Mouse (Mus musculus) ES-E14 (cell line): ENCODE data around the gene Gm10310. TPM values are rescaled to one million over a fixed set of nuclear protein-coding genes. Genes with fewer than 3 reads are reported as not detected.
"Not testable (repeated sequence)": the region's sequence is repeated elsewhere in the genome, so short reads cannot be mapped to it uniquely, and the experiment has no call there.

ENCODE experiments used
- DNase-seq: peaks from one replicate; pipeline ENCODE4 v3.0.0-alpha.2; 2013; ENCODE audit warnings: low read depth, low spot score
- H3K27ac ChIP-seq: 2 replicates; pipeline ENCODE4 v1.5.1; 2012; ENCODE audit warnings: low read depth, mild to moderate bottlenecking, low read length, moderate library complexity, mixed read lengths; ENCODE audit not compliant: poor library complexity, insufficient read depth, severe bottlenecking
- H3K36me3 ChIP-seq: 2 replicates; pipeline ENCODE4 v1.6.1; 2012; ENCODE audit warnings: mild to moderate bottlenecking, low read length, moderate library complexity, mixed read lengths; ENCODE audit not compliant: control insufficient read depth, poor library complexity, insufficient read depth, severe bottlenecking
- H3K4me1 ChIP-seq, 2 experiments: fragments of 150-350 bp in 1 of 2; sonication (generic) in 1 of 2; 2 replicates each; pipeline ENCODE4 v1.6.1; 2012; ENCODE audit warnings: low read length in 2 of 2, mild to moderate bottlenecking in 1 of 2, mixed read lengths in 1 of 2; ENCODE audit not compliant: control insufficient read depth in 2 of 2, insufficient read depth in 2 of 2, poor library complexity in 1 of 2
- H3K4me3 ChIP-seq, 2 experiments: fragments of 150-350 bp in 1 of 2; sonication (generic) in 1 of 2; 2 replicates each; pipeline ENCODE4 v1.5.1; 2012; ENCODE audit warnings: low read length in 2 of 2, low read depth in 1 of 2, mild to moderate bottlenecking in 1 of 2, mixed read lengths in 1 of 2; ENCODE audit not compliant: insufficient read depth in 1 of 2, poor library complexity in 1 of 2, severe bottlenecking in 1 of 2
- H3K9ac ChIP-seq: 2 replicates; pipeline ENCODE4 v1.6.1; 2012; ENCODE audit warnings: low read depth, mild to moderate bottlenecking, low read length, mixed read lengths; ENCODE audit not compliant: poor library complexity, insufficient read depth, severe bottlenecking
- H3K9me3 ChIP-seq: fragments of 150-350 bp; sonication (generic); 2 replicates; pipeline ENCODE4 v1.6.1; 2012; ENCODE audit warnings: low read depth, mild to moderate bottlenecking, low read length; ENCODE audit not compliant: control insufficient read depth, insufficient read depth
- CHD2 ChIP-seq: IDR thresholded peaks from 2 replicates; pipeline ENCODE4 v1.6.1; 2014; ENCODE audit warnings: mild to moderate bottlenecking, low read depth, low read length, inconsistent platforms
- HCFC1 ChIP-seq: IDR thresholded peaks from 2 replicates; pipeline ENCODE4 v1.6.1; 2012; ENCODE audit warnings: low read length, inconsistent platforms, borderline replicate concordance; ENCODE audit not compliant: insufficient read depth
- MAFK ChIP-seq: IDR thresholded peaks from 2 replicates; pipeline ENCODE4 v1.6.1; 2014; ENCODE audit warnings: mild to moderate bottlenecking, low read depth, low read length, inconsistent platforms; ENCODE audit not compliant: insufficient read depth
- ZC3H11A ChIP-seq: IDR thresholded peaks from 2 replicates; pipeline ENCODE4 v1.6.1; 2012; ENCODE audit warnings: low read depth, mild to moderate bottlenecking, inconsistent platforms, low read length, borderline replicate concordance
- ZNF384 ChIP-seq: IDR thresholded peaks from 2 replicates; pipeline ENCODE4 v1.6.1; 2012; ENCODE audit warnings: low read depth, low read length, inconsistent platforms
- in situ Hi-C, 2 experiments: fragments of 600-800 bp; cut with MboI; formaldehyde crosslinking; loops; one replicate each; pipeline ENCODE4 v1.15.1; 2025; ENCODE audit warnings: low sequenced_read_pairs in 2 of 2, inconsistent platforms in 1 of 2; ENCODE audit not compliant: unreplicated experiment in 2 of 2
- total RNA-seq: library from RNA; depleted of rRNA; stranded (reverse); fragments of 300-350 nt; gene quantifications from 2 replicates; pipeline ENCODE4 v1.2.3, GENCODE M21; 2012; rRNA removed

Gm10310 gene
- total RNA-seq, 1 experiment: not detected

DNA sequence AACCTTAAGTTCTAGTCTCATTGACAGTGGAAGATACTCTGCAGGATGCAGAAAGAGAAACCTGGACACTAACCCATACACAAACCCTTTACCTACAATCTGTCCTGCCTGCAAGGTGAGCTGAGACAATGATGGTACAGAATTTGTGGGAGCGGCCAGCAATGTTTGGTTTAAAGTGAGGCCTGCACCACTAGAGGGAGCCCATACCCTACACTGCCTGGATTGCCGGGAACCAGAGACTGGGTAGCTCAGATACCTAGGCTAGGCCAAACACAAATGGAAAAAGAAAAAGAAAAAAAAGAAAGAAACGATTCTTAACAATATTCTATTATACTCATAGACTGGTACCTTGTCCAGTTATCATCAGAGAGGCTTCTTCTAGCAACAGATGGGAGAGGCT lies 11.9 kb downstream of the Gm10310 start:
- H3K4me1 ChIP-seq, H3K36me3 ChIP-seq, H3K9ac ChIP-seq, H3K27ac ChIP-seq, DNase-seq, H3K9me3 ChIP-seq, in situ Hi-C loops, H3K4me3 ChIP-seq: not testable (repeated sequence)

DNA sequence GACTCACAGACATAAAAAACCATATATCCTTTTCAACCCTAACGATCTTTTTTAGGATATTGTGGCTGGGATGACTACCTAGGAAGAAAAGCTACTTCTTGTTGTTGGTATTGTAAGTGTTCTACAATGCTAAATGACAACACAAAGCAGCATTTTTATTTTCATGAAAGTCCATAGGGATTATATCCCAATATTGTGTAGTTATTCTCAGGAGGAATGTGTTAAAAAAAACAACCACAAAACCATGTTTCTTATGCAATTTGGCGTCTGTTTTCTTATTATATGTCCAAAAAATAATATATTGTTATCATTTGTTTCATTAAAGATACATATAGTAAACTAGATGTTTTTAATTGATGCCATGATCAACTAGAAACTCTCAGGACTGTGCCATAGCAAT lies 17.7 kb downstream of the Gm10310 start, which contains the start of gene Olfr819:
Olfr819 (minus strand) TSS at position 101 of the 400 bp plus-strand sequence.
- H3K9ac ChIP-seq, DNase-seq, H3K9me3 ChIP-seq, H3K4me1 ChIP-seq, H3K4me3 ChIP-seq, in situ Hi-C loops, H3K36me3 ChIP-seq, H3K27ac ChIP-seq: not testable (repeated sequence)

DNA sequence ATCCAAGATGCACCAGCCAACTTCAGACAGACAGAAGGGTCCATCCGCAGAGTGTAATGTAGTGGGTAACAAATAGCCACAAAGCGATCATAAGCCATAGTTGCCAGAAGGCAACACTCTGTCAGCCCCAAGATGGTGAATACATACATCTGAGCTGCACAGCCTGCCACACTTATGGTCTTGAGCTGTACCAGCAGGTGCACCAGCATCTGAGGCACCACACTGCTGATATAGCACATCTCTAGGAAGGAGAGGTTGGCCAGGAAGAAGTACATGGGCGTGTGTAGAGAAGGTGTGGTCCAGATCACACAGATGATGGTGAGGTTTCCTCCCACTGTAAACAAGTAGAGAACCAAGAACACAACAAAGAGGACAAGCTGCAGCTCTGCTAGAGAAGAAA lies 18.6 kb downstream of the Gm10310 start:
- H3K36me3 ChIP-seq, H3K9me3 ChIP-seq, H3K4me1 ChIP-seq, H3K4me3 ChIP-seq, in situ Hi-C loops, H3K27ac ChIP-seq, H3K9ac ChIP-seq, DNase-seq: not testable (repeated sequence)

DNA sequence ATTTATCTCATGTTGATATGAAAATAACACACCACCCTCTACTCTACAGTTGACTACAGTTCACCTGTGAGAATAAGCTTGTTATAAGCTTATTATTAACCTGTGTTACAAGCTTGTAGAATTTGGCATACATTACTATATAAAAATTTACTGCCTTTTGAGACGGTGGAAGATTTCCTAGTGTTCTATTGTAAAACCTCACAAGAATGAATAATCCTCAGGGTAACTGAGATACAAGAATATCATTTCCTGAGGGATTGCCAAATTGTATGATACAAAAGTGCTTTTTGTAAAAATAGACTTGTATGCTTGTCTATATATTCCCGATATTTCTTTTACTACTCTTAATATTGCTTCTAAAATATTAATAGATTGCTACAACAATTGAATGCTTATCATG lies 35.9 kb downstream of the Gm10310 start, which contains the start of gene Olfr818:
Olfr818 (minus strand) TSS at position 101 of the 400 bp plus-strand sequence.
- H3K27ac ChIP-seq: no peak within 1 kb of the TSS
- in situ Hi-C loops: no loop called here
- no peaks in the 10 kb centered on the region for H3K36me3 ChIP-seq
- no peak within 1 kb of the TSS for H3K4me3 ChIP-seq
- TF ChIP-seq MAFK (no peak), ZNF384 (no peak), ZC3H11A (no peak), HCFC1 (no peak), CHD2 (no peak)
- DNase-seq: no peak
- H3K9ac ChIP-seq: no peak within 1 kb of the TSS
- no peaks in the 10 kb centered on the region for H3K4me1 ChIP-seq
- H3K9me3 ChIP-seq: no peaks in the 10 kb centered on the region

Other genes with a start within 250 kb of the Gm10310 start
- gene Olfr806, start 243.1 kb downstream of the Gm10310 start, total RNA-seq: not detected in 2 replicates
- gene Olfr807, start 227.3 kb downstream of the Gm10310 start, total RNA-seq: not detected in 2 replicates
- gene Olfr808, start 219.6 kb downstream of the Gm10310 start, total RNA-seq: not detected in 2 replicates
- gene Olfr809, start 210.4 kb downstream of the Gm10310 start, total RNA-seq: not detected in 2 replicates
- gene Olfr810, start 190.1 kb downstream of the Gm10310 start, total RNA-seq: not detected in 2 replicates
- gene Olfr811, start 180.7 kb downstream of the Gm10310 start, total RNA-seq: not detected in 2 replicates
- not detected in 2 replicates for gene Olfr812, start 139.0 kb downstream of the Gm10310 start, total RNA-seq
- not detected in 2 replicates for gene Olfr813, start 129.7 kb downstream of the Gm10310 start, total RNA-seq
- 0.22 and 0.26 TPM in 2 replicates for gene Olfr814, start 105.2 kb downstream of the Gm10310 start, total RNA-seq
- 0.58 and 0.63 TPM in 2 replicates for gene Olfr815, start 79.2 kb downstream of the Gm10310 start, total RNA-seq
- not detected in 2 replicates for gene Olfr816, start 69.5 kb downstream of the Gm10310 start, total RNA-seq
- not detected in 2 replicates for gene Olfr818, start 36.0 kb downstream of the Gm10310 start, total RNA-seq
- not detected in 2 replicates for gene Olfr819, start 17.8 kb downstream of the Gm10310 start, total RNA-seq
- gene Olfr247, start 8.9 kb downstream of the Gm10310 start, total RNA-seq: not detected in 2 replicates
- not detected in 2 replicates for gene Olfr820, start 27.6 kb upstream of the Gm10310 start, total RNA-seq
- gene Olfr821, start 45.3 kb upstream of the Gm10310 start, total RNA-seq: not detected in 2 replicates
- not detected in 2 replicates for gene Olfr822, start 86.1 kb upstream of the Gm10310 start, total RNA-seq
- not detected in 2 replicates for gene Olfr823, start 130.3 kb upstream of the Gm10310 start, total RNA-seq
- gene Olfr824, start 144.9 kb upstream of the Gm10310 start, total RNA-seq: not detected in 2 replicates
- not detected in 2 replicates for gene Olfr825, start 181.7 kb upstream of the Gm10310 start, total RNA-seq
- gene Olfr826, start 199.1 kb upstream of the Gm10310 start, total RNA-seq: not detected in 2 replicates
- not detected in 2 replicates for gene Olfr827, start 229.3 kb upstream of the Gm10310 start, total RNA-seq